In the genomic region with DNA sequence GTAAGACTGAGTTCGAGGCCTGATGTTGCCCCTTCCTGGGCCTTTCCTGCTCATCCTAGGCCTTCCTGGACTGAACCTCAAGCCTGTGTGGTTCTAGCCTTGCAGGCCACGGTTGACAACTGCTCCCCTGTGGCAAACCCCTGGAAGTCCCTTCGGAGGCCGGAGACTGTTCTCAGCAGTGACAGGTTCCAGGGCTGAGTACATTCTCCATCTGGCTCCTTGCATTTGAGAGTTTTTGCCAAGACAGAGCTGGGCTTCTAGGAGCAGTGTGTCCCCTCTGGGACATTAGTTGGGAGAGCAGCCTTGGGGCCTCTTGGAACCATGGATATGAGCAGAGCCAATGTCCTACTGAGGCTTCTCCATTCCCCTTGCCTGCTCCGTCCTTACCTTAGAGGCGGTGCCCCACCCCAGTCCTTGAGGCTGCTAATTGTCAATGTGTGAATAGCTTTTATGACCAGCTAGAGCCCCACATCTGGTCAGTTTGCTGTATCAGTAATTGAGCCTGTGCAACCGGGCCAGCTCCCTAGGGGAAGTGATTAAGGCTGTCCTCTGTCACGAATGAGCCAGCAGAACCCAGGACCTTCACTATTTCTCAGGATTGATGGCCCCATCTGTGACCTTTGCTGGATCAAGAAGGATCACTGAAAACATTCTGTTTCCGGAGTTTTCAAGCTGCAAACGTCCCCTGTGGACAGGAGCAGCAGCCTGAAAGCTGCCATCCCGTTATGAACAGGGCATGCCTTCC, we compare ENCODE assay signal across 9 mouse cellular contexts.
DNase-seq lines count a peak whose midpoint lies in the region; ATAC-seq and TF ChIP-seq lines count a peak whose summit lies in the region.
"Had no signal": no experiment of that assay in that cellular context is flagged by ENCODE, and none has a peak within 500 bp of the region (broad histone marks: within the 10 kb centered on the region; RNA-seq: fewer than 3 reads in every experiment).

No protein-coding gene starts in this region.

- no peak for ATAC-seq in lung, embryonic 15.5 days (ENCODE audit: borderline replicate concordance, extremely low read depth, low FRiP score, low TSS enrichment)
- ATAC-seq in hindbrain, postnatal 0 days = no peak
- ATAC-seq in stomach, embryonic 15.5 days (ENCODE audit: insufficient read depth, low FRiP score, low read depth) = no peak

- H3K4me1 ChIP-seq in lung, embryonic 15.5 days = peaks cover 86% of the 10 kb centered on the region
- H3K4me1 ChIP-seq in hindbrain, postnatal 0 days (ENCODE audit: insufficient read depth, low read length) = peaks cover 43% of the 10 kb centered on the region
- H3K4me1 ChIP-seq in stomach, embryonic 15.5 days = peaks cover 80% of the 10 kb centered on the region

- peak; percentile 58 for DNase-seq in adrenal gland, postnatal 14 days
- no peak for DNase-seq in adrenal gland, adult 18-20 months (ENCODE audit: low spot score in 2 of 2)
- no peak for DNase-seq in lung, postnatal 14 days
- no peak for DNase-seq in hindbrain, postnatal 0 days (ENCODE audit: low spot score)
- no peak for DNase-seq in left cerebral cortex, adult 8-10 months (ENCODE audit: low spot score in 2 of 2)
- no peak for DNase-seq in urinary bladder, postnatal 10 days (ENCODE audit: low spot score)

- H3K36me3 ChIP-seq in lung, embryonic 15.5 days = no peaks in the 10 kb centered on the region
- no peaks in the 10 kb centered on the region for H3K36me3 ChIP-seq in hindbrain, postnatal 0 days (ENCODE audit: insufficient read depth, low read length)
- no peaks in the 10 kb centered on the region for H3K36me3 ChIP-seq in stomach, embryonic 15.5 days
- H3K36me3 ChIP-seq: limb, embryonic 15.5 days had no signal

- no peak for TF ChIP-seq CTCF in hindbrain, postnatal 0 days (IDR thresholded peaks at IDR 0.05; ENCODE audit: low read depth)

- WGBS in lung, embryonic 15.5 days = 53% methylated on average over 11 of the region's 11 CpGs
- 37% methylated on average over 11 of the region's 11 CpGs for WGBS in hindbrain, postnatal 0 days
- 51% methylated on average over 11 of the region's 11 CpGs for WGBS in stomach, embryonic 15.5 days

- H3K9me3 ChIP-seq in lung, embryonic 15.5 days = no peaks in the 10 kb centered on the region
- H3K9me3 ChIP-seq in hindbrain, postnatal 0 days (ENCODE audit: low read length) = no peaks in the 10 kb centered on the region
- H3K9me3 ChIP-seq in stomach, embryonic 15.5 days = no peaks in the 10 kb centered on the region
- H3K9me3 ChIP-seq: limb, embryonic 15.5 days had no signal

- 0 out of 2 replicates have a peak overlapping the region, but pooled peaks have one; percentile 5 for H3K27ac ChIP-seq in lung, embryonic 15.5 days
- H3K27ac ChIP-seq in hindbrain, postnatal 0 days = peak overlapping the region; percentile 27; the same call in 1 of the 2 replicates
- peak overlapping the region; percentile 42 for H3K27ac ChIP-seq in stomach, embryonic 15.5 days

- H3K9ac ChIP-seq in lung, embryonic 15.5 days = no peak overlapping the region
- H3K9ac ChIP-seq in hindbrain, postnatal 0 days (replicated peaks; ENCODE audit: low read length) = no peak overlapping the region
- no peak overlapping the region for H3K9ac ChIP-seq in stomach, embryonic 15.5 days
- H3K9ac ChIP-seq: limb, embryonic 15.5 days had no signal

- no peaks in the 10 kb centered on the region for H3K27me3 ChIP-seq in lung, embryonic 15.5 days
- no peaks in the 10 kb centered on the region for H3K27me3 ChIP-seq in hindbrain, postnatal 0 days (ENCODE audit: insufficient read depth, low read length)
- no peaks in the 10 kb centered on the region for H3K27me3 ChIP-seq in stomach, embryonic 15.5 days (replicated peaks)
- H3K27me3 ChIP-seq: limb, embryonic 15.5 days had no signal

- H3K4me2 ChIP-seq in lung, embryonic 15.5 days = no peak overlapping the region
- H3K4me2 ChIP-seq in hindbrain, postnatal 0 days (ENCODE audit: low read depth, low read length) = no peak overlapping the region
- H3K4me2 ChIP-seq in stomach, embryonic 15.5 days = no peak overlapping the region
- H3K4me2 ChIP-seq: limb, embryonic 15.5 days had no signal

- H3K4me3 ChIP-seq in lung, embryonic 15.5 days = no peak overlapping the region
- no peak overlapping the region for H3K4me3 ChIP-seq in hindbrain, postnatal 0 days (ENCODE audit: low read length)
- no peak overlapping the region for H3K4me3 ChIP-seq in stomach, embryonic 15.5 days (replicated peaks)
- H3K4me3 ChIP-seq: limb, embryonic 15.5 days had no signal
